Comparison of ENCODE assay signal across 36 mouse cellular contexts in the genomic region with DNA sequence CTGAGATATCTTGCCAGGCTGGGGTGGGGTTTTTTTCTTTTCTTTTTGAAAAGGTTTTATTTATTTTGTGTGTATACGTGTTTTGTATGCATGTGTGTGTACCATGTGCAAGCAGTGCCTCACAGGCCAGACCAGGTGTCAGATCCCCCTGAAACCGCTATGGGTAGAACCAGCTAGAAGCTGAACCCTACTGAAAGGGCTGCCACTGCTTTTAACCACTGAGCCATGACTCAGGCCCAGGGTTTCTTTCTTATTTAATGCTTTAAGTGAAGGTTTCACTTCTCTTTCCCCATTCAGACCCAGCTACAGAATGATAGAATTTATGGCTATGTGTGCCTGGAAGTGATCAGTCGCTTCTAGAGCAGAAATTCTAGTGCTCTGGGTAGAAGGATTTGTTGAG. TPM values are rescaled to one million over a fixed set of nuclear protein-coding genes. Genes with fewer than 3 reads are reported as not detected.
A peak's percentile ranks its signal among the peaks of the same experiment; 100 is the strongest.
DNase-seq lines count a peak whose midpoint lies in the region; ATAC-seq lines count a peak whose summit lies in the region.
"Had no signal": no experiment of that assay in that cellular context is flagged by ENCODE, and none has a peak within 500 bp of the region (broad histone marks: within the 10 kb centered on the region; RNA-seq: fewer than 3 reads in every experiment).

No protein-coding gene starts in this region.

- no peaks in the 10 kb centered on the region for H3K27me3 ChIP-seq in midbrain, embryonic 15.5 days (replicated peaks)
- H3K27me3 ChIP-seq: embryonic facial prominence, embryonic 13.5 days; forebrain, embryonic 15.5 days; heart, embryonic 13.5 days; hindbrain, embryonic 15.5 days; limb, embryonic 13.5 days; liver, embryonic 12.5 days; midbrain, embryonic 12.5 days; stomach, embryonic 15.5 days had no signal

- no peak overlapping the region for H3K27ac ChIP-seq in midbrain, embryonic 15.5 days
- H3K27ac ChIP-seq: embryonic facial prominence, embryonic 13.5 days; forebrain, embryonic 10.5 days; forebrain, embryonic 15.5 days; heart, embryonic 13.5 days; hindbrain, embryonic 10.5 days; hindbrain, embryonic 15.5 days; limb, embryonic 13.5 days; liver, embryonic 12.5 days; midbrain, embryonic 12.5 days; stomach, embryonic 15.5 days had no signal

- no peak overlapping the region for H3K9ac ChIP-seq in midbrain, embryonic 15.5 days
- H3K9ac ChIP-seq: embryonic facial prominence, embryonic 13.5 days; forebrain, embryonic 15.5 days; heart, embryonic 13.5 days; hindbrain, embryonic 15.5 days; limb, embryonic 13.5 days; liver, embryonic 12.5 days; midbrain, embryonic 12.5 days; stomach, embryonic 15.5 days had no signal

- H3K4me2 ChIP-seq in midbrain, embryonic 15.5 days, result no peak overlapping the region
- H3K4me2 ChIP-seq: embryonic facial prominence, embryonic 13.5 days; forebrain, embryonic 15.5 days; heart, embryonic 13.5 days; hindbrain, embryonic 15.5 days; limb, embryonic 13.5 days; liver, embryonic 12.5 days; midbrain, embryonic 12.5 days; stomach, embryonic 15.5 days had no signal

- no peak overlapping the region for H3K4me3 ChIP-seq in midbrain, embryonic 15.5 days
- H3K4me3 ChIP-seq: embryonic facial prominence, embryonic 13.5 days; forebrain, embryonic 10.5 days; forebrain, embryonic 15.5 days; heart, embryonic 13.5 days; hindbrain, embryonic 10.5 days; hindbrain, embryonic 15.5 days; layer of hippocampus, adult 2 months; left cerebral cortex, adult 2 months; limb, embryonic 13.5 days; liver, embryonic 12.5 days; midbrain, embryonic 12.5 days; stomach, embryonic 15.5 days had no signal

- no peaks in the 10 kb centered on the region for H3K4me1 ChIP-seq in midbrain, embryonic 15.5 days
- H3K4me1 ChIP-seq: embryonic facial prominence, embryonic 13.5 days; forebrain, embryonic 10.5 days; forebrain, embryonic 15.5 days; heart, embryonic 13.5 days; hindbrain, embryonic 10.5 days; hindbrain, embryonic 15.5 days; limb, embryonic 13.5 days; midbrain, embryonic 12.5 days; stomach, embryonic 15.5 days had no signal

- WGBS in midbrain, embryonic 15.5 days, result 94% methylated on average over 3 of the region's 3 CpGs

- peaks cover 35% of the 10 kb centered on the region for H3K36me3 ChIP-seq in midbrain, embryonic 15.5 days (replicated peaks)

- peak; percentile 9 for DNase-seq in spleen, adult 12 weeks (ENCODE audit: low spot score)
- no peak for DNase-seq in spleen, postnatal 4 days (ENCODE audit: low spot score in 2 of 2)
- no peak for DNase-seq in urinary bladder, adult 2 months (ENCODE audit: low spot score)
- no peak for DNase-seq in adrenal gland, adult (ENCODE audit: inconsistent age in 2 of 2, low spot score in 1 of 2)
- DNase-seq: adrenal gland, adult 8-10 months; cerebellum, adult 11-12 months; cerebellum, adult 9-11 months; gastrocnemius, postnatal 25 days; heart, adult 18-20 months; heart, postnatal 10 days; kidney, adult 18-20 months; kidney, postnatal 36 days; lung, adult 18-20 months; retina, postnatal 1 day; right cerebral cortex, postnatal 14 days had no signal

- peak; percentile 83 for ATAC-seq in common myeloid progenitor, adult 5-6 weeks (replicated peaks; ENCODE audit: low read depth, poor library complexity, severe bottlenecking)
- peak; percentile 51; the same call in 1 of the 2 replicates for ATAC-seq in monocyte, adult 5-6 weeks (replicated peaks; ENCODE audit: insufficient number of reproducible peaks, low FRiP score, low TSS enrichment, poor library complexity, severe bottlenecking)
- no peak for ATAC-seq in midbrain, embryonic 15.5 days (replicated peaks)
- ATAC-seq: CD4-positive, CD25-positive, alpha-beta regulatory T cell, adult 4 months; forebrain, embryonic 15.5 days; inflammation-experienced regulatory T-cells, adult 6 months; liver, embryonic 12.5 days; lung, postnatal 0 days had no signal

- H3K9me3 ChIP-seq in midbrain, embryonic 15.5 days, result no peaks in the 10 kb centered on the region
- H3K9me3 ChIP-seq: embryonic facial prominence, embryonic 13.5 days; forebrain, embryonic 10.5 days; forebrain, embryonic 15.5 days; heart, embryonic 13.5 days; hindbrain, embryonic 10.5 days; hindbrain, embryonic 15.5 days; liver, embryonic 12.5 days; midbrain, embryonic 12.5 days; stomach, embryonic 15.5 days had no signal

RNA-seq across cellular contexts. Expression of a gene that starts 12.6 kb away (rescaled TPM):
- total RNA-seq in common myeloid progenitor, adult 5-6 weeks (2017), result 19.0 and 29.5 TPM in 2 replicates
- 2.4 to 12.1 TPM (median 7.7 TPM) in 3 replicates for total RNA-seq in monocyte, adult 5-6 weeks (2017)
- polyA plus RNA-seq in urinary bladder, adult 2 months (2012; rRNA removed), result 8.1 and 8.9 TPM in 2 replicates
- 18.1 and 21.5 TPM in 2 replicates for polyA plus RNA-seq in midbrain, embryonic 15.5 days (2015; fragmentation: Nextera tagmentation; extraction: Ambion mirVana)

RNA-seq across cellular contexts. Expression of a gene that starts 29.5 kb away (rescaled TPM):
- not detected in 2 replicates for total RNA-seq in common myeloid progenitor, adult 5-6 weeks (2017)
- total RNA-seq in monocyte, adult 5-6 weeks (2017), result 0.11 TPM in 1 of 3 replicates, not detected in the others
- 0.09 TPM in 1 of 2 replicates, not detected in the other for polyA plus RNA-seq in urinary bladder, adult 2 months (2012; rRNA removed)
- 0.06 and 0.22 TPM in 2 replicates for polyA plus RNA-seq in midbrain, embryonic 15.5 days (2015; fragmentation: Nextera tagmentation; extraction: Ambion mirVana)
- total RNA-seq: gastrocnemius, adult 18-20 months; gastrocnemius, postnatal 25 days; heart, postnatal 10 days had no signal
- polyA plus RNA-seq: CD4-positive, CD25-positive, alpha-beta regulatory T cell, adult 4 months; embryonic facial prominence, embryonic 13.5 days; forebrain, embryonic 15.5 days; inflammation-experienced regulatory T-cells, adult 6 months; kidney, embryonic 16.5 days; liver, embryonic 12.5 days; small intestine, adult 2 months had no signal

RNA-seq across cellular contexts. Expression of a gene that starts 29.7 kb away (rescaled TPM):
- 493 and 496 TPM in 2 replicates for total RNA-seq in common myeloid progenitor, adult 5-6 weeks (2017)
- 262 to 315 TPM (median 271 TPM) in 3 replicates for total RNA-seq in monocyte, adult 5-6 weeks (2017)
- 133 and 176 TPM in 2 replicates for polyA plus RNA-seq in urinary bladder, adult 2 months (2012; rRNA removed)
- polyA plus RNA-seq in midbrain, embryonic 15.5 days (2015; fragmentation: Nextera tagmentation; extraction: Ambion mirVana), result 417 and 424 TPM in 2 replicates

RNA-seq across cellular contexts. Expression of a gene that starts 53.2 kb away (rescaled TPM):
- 7.2 and 13.0 TPM in 2 replicates for total RNA-seq in common myeloid progenitor, adult 5-6 weeks (2017)
- 2.5 TPM in 1 of 3 replicates, not detected in the others for total RNA-seq in monocyte, adult 5-6 weeks (2017)
- polyA plus RNA-seq in urinary bladder, adult 2 months (2012; rRNA removed), result 11.8 and 15.0 TPM in 2 replicates
- 48.8 and 49.7 TPM in 2 replicates for polyA plus RNA-seq in midbrain, embryonic 15.5 days (2015; fragmentation: Nextera tagmentation; extraction: Ambion mirVana)

RNA-seq across cellular contexts. Expression of a gene that starts 53.5 kb away (rescaled TPM):
- total RNA-seq in common myeloid progenitor, adult 5-6 weeks (2017), result 17.7 and 18.3 TPM in 2 replicates
- 18.1 to 38.1 TPM (median 33.2 TPM) in 3 replicates for total RNA-seq in monocyte, adult 5-6 weeks (2017)
- polyA plus RNA-seq in urinary bladder, adult 2 months (2012; rRNA removed), result 17.6 and 20.4 TPM in 2 replicates
- polyA plus RNA-seq in midbrain, embryonic 15.5 days (2015; fragmentation: Nextera tagmentation; extraction: Ambion mirVana), result 52.2 and 58.2 TPM in 2 replicates
